Mouse (Mus musculus) right cerebral cortex, postnatal 36 days (tissue): ENCODE measurements around the gene Mok.

ENCODE experiments used
- DNase-seq, 2 experiments: peaks; one replicate each; pipeline ENCODE4 v3.0.0; 2022; ENCODE audit warnings: low spot score in 2 of 2, mixed read lengths in 1 of 2

Mok gene

GRCm38 (mm10) chr12:110769660-110770297 is 71.0 kb downstream of the Mok start:
- DNase-seq: no peak

GRCm38 (mm10) chr12:110768562-110768961 is 72.2 kb downstream of the Mok start:
- no peak for DNase-seq

GRCm38 (mm10) chr12:110764531-110764930 is 76.2 kb downstream of the Mok start:
- DNase-seq: no peak

GRCm38 (mm10) chr12:110762321-110762720 is 78.4 kb downstream of the Mok start:
- DNase-seq: no peak

- no peak for DNase-seq
Measured at GRCm38 (mm10) chr12:110758932-110759331, 81.8 kb downstream of the Mok start.
